ENCODE assay signal across 8 mouse cellular contexts in the genomic region with DNA sequence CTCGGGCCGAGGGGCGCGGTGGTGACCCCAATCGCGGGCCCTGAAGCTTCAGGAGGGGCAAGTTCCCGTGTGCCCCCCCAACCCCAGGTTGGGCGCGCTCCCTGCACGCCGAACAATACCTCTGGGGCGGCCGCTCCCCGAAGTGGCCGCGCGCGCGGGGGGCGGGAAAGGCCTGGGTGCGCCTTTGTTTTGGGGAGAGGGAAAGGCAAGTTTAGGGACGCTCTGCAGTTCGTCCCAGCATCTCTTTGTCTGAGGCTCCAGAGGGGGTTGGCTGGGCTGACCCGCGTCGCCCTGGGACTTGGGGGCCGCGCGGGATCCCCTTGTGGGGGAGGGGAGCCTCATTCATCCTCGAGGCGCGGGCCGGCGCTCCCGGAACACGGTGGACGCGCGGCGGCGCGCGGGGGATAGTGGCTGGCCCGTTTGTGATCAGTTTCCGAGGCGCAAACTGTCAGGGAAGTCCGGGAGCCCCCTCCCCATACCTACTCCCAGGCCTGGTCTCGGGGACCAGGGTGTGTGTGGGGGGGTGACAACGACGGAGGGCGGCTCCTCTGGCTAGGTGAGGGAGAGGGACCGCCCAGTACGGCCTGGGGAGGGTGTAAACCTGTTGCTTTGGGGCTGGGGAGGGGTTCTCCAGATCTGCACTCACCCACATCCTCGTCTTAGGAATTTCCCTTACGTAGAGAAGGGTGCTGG. TPM values are rescaled to one million over a fixed set of nuclear protein-coding genes. Genes with fewer than 3 reads are reported as not detected.
DNase-seq lines count a peak whose midpoint lies in the region; ATAC-seq and TF ChIP-seq lines count a peak whose summit lies in the region.

No protein-coding gene starts in this region.

- H3K27me3 ChIP-seq in liver, adult 2 months (ENCODE audit: control insufficient read depth, insufficient read depth, low read length): no peaks in the 10 kb centered on the region
- H3K27me3 ChIP-seq in stomach, embryonic 15.5 days (replicated peaks): no peaks in the 10 kb centered on the region

- TF ChIP-seq CTCF in layer of hippocampus, adult 2 months (conservative IDR thresholded peaks at IDR 0.05): no peak
- TF ChIP-seq CTCF in liver, adult 2 months (IDR thresholded peaks at IDR 0.05; ENCODE audit: low read depth, low read length): no peak

- H3K27ac ChIP-seq in layer of hippocampus, adult 2 months: peak overlapping the region; percentile 91
- H3K27ac ChIP-seq in liver, adult 2 months (replicated peaks; ENCODE audit: insufficient read depth, low read depth, low read length): peak overlapping the region; percentile 89
- peak overlapping the region; percentile 95 for H3K27ac ChIP-seq in stomach, embryonic 15.5 days

- peak overlapping the region; percentile 51 for H3K4me2 ChIP-seq in stomach, embryonic 15.5 days

- peak overlapping the region; percentile 72 for H3K4me3 ChIP-seq in layer of hippocampus, adult 2 months
- H3K4me3 ChIP-seq in liver, adult 2 months (ENCODE audit: insufficient read depth, low read depth, low read length): peak overlapping the region; percentile 98
- H3K4me3 ChIP-seq in stomach, embryonic 15.5 days (replicated peaks): peak overlapping the region; percentile 61

- no peaks in the 10 kb centered on the region for H3K9me3 ChIP-seq in stomach, embryonic 15.5 days

- H3K79me2 ChIP-seq in liver, adult 2 months (ENCODE audit: control insufficient read depth, insufficient read depth, low read length): peaks cover 9% of the 10 kb centered on the region

- no peaks in the 10 kb centered on the region for H3K36me3 ChIP-seq in liver, adult 2 months (ENCODE audit: control insufficient read depth, insufficient read depth, low read length)
- no peaks in the 10 kb centered on the region for H3K36me3 ChIP-seq in stomach, embryonic 15.5 days

- DNase-seq in layer of hippocampus, adult 2 months (ENCODE audit: low spot score in 2 of 2): no peak
- DNase-seq in layer of hippocampus, adult 8-10 months (ENCODE audit: low spot score in 2 of 2): no peak
- DNase-seq in embryo, embryonic 10 days (ENCODE audit: low spot score): peak; percentile 37
- peak; percentile 47 to 58 for DNase-seq in heart, adult 18-20 months
- peak; percentile 32 for DNase-seq in kidney, adult 11 months
- no peak for DNase-seq in liver, adult 2 months (ENCODE audit: extremely low read depth, low read depth, low spot score)
- DNase-seq in naive thymus-derived CD4-positive, alpha-beta T cell, adult 2 months (ENCODE audit: low read depth): peak; percentile 58

- peaks cover 6% of the 10 kb centered on the region; the same call in 1 of the 2 replicates for H3K4me1 ChIP-seq in liver, adult 2 months (ENCODE audit: control insufficient read depth, insufficient read depth, low read length)
- H3K4me1 ChIP-seq in stomach, embryonic 15.5 days: 0 out of 2 replicates have a peak, but pooled peaks cover 4% of the 10 kb centered on the region

- peak; percentile 6; the same call in 1 of the 2 replicates for ATAC-seq in stomach, embryonic 15.5 days (ENCODE audit: insufficient read depth, low FRiP score, low read depth)

- TF ChIP-seq POLR2A in liver, adult 2 months (IDR thresholded peaks at IDR 0.05; ENCODE audit: extremely low read depth, insufficient read depth, low read length): no peak

- peak overlapping the region; percentile 97 for H3K9ac ChIP-seq in liver, adult 2 months (ENCODE audit: low read depth, low read length)
- H3K9ac ChIP-seq in stomach, embryonic 15.5 days: peak overlapping the region; percentile 66; the same call in 1 of the 2 replicates

- WGBS in liver, adult 2 months: under 1% methylated on average over 46 of the region's 55 CpGs
- 15% methylated on average over 46 of the region's 55 CpGs for WGBS in stomach, embryonic 15.5 days

RNA-seq across cellular contexts. Expression of a gene that starts 0.6 kb away (rescaled TPM):
- total RNA-seq in layer of hippocampus, adult 2 months (2021): 10 to 100 TPM; 30.0 to 30.6 TPM
- total RNA-seq in layer of hippocampus, adult 8-10 months (2022): 10 to 100 TPM; 31.9 to 36.1 (median 34.3) TPM
- total RNA-seq in heart, adult 18-20 months (2021): 10 to 100 TPM; 29.2 to 31.6 TPM
- total RNA-seq in liver, adult 2 months (2014; rRNA removed): 16.2 and 21.7 TPM in 2 replicates
- polyA plus RNA-seq in liver, adult 2 months (2012; rRNA removed): 9.9 and 10.2 TPM in 2 replicates
- 65.0 and 69.9 TPM in 2 replicates for polyA plus RNA-seq in stomach, embryonic 15.5 days (2015; fragmentation: Nextera tagmentation; extraction: Ambion mirVana)

Comparison
In these comparisons a context has a peak if more than half of its experiments do, and no peak if none do; other contexts are left out.
1. DNase-seq: peak in embryo, embryonic 10 days (single experiment), heart, adult 18-20 months (2 of 2), kidney, adult 11 months (single experiment) and naive thymus-derived CD4-positive, alpha-beta T cell, adult 2 months (single experiment); none in layer of hippocampus, adult 2 months (0 of 2), layer of hippocampus, adult 8-10 months (0 of 2) and liver, adult 2 months (single experiment).
2. Peak in every context shown above with its lines, with median percentiles within 50 percentile points of each other: H3K27ac ChIP-seq and H3K4me3 ChIP-seq.